Mouse (Mus musculus): Measurements from ENCODE around the gene Cul5. TPM values are rescaled to one million over a fixed set of nuclear protein-coding genes. Genes with fewer than 3 reads are reported as not detected.

The Cul5 gene
- total RNA-seq, 2 experiments from 2014 or later, result 36.4 to 38.7 TPM

GRCm38 (mm10) chr9:53607816-53608215 is 62.0 kb downstream of the Cul5 start:
- no peak for DNase-seq

GRCm38 (mm10) chr9:53607192-53607591 is 62.6 kb downstream of the Cul5 start:
- DNase-seq, result no peak

GRCm38 (mm10) chr9:53604954-53605353 is 64.9 kb downstream of the Cul5 start:
- DNase-seq, result no peak

- DNase-seq, result no peak
Observed at GRCm38 (mm10) chr9:53603849-53604248, 66.0 kb downstream of the Cul5 start.

- DNase-seq, result peak; percentile 61 to 62
Observed at GRCm38 (mm10) chr9:53603384-53603783, 66.4 kb downstream of the Cul5 start.

- peak in 1 of 2 experiments; percentile 18 for DNase-seq
Observed at GRCm38 (mm10) chr9:53601541-53601940, 68.3 kb downstream of the Cul5 start.

- DNase-seq, result no peak
Observed at GRCm38 (mm10) chr9:53598631-53599030, 71.2 kb downstream of the Cul5 start.

GRCm38 (mm10) chr9:53596971-53597600 is 72.7 kb downstream of the Cul5 start:
- DNase-seq, result no peak

- peak; percentile 78 to 79 for DNase-seq
Observed at GRCm38 (mm10) chr9:53594764-53595163, 75.0 kb downstream of the Cul5 start.

- no peak for DNase-seq
Observed at GRCm38 (mm10) chr9:53581870-53582269, 87.9 kb downstream of the Cul5 start.

- DNase-seq, result no peak
Observed at GRCm38 (mm10) chr9:53575721-53576120, 94.1 kb downstream of the Cul5 start.

- no peak for DNase-seq
Observed at GRCm38 (mm10) chr9:53572516-53573307, 97.1 kb downstream of the Cul5 start.

- DNase-seq, result peak; percentile 10 to 12
Observed at GRCm38 (mm10) chr9:53570662-53571061, 99.2 kb downstream of the Cul5 start.

Other genes with a start within 250 kb of the Cul5 start
- gene Atm, start 133.3 kb downstream of the Cul5 start, total RNA-seq (2021), result 10 to 100 TPM; 15.9 to 16.9 TPM
- 10 to 100 TPM; 11.5 to 11.7 TPM for gene Npat, start 133.0 kb downstream of the Cul5 start, total RNA-seq (2021)
- 100 to 1,000 TPM; 132 to 160 TPM for gene Acat1, start 59.6 kb downstream of the Cul5 start, total RNA-seq (2021)
- gene Rab39, start 36.2 kb upstream of the Cul5 start, total RNA-seq (2021), result under 1 TPM; 0.43 to 0.59 TPM
- under 1 TPM; 0.36 to 0.92 TPM for gene Slc35f2, start 101.5 kb upstream of the Cul5 start, total RNA-seq (2021)
- gene Sln, start 180.2 kb upstream of the Cul5 start, total RNA-seq (2021), result not detected

All from adrenal gland, postnatal 36 days (tissue).